Mouse (Mus musculus): ENCODE data around the gene Duxbl1. TPM values are rescaled to one million over a fixed set of nuclear protein-coding genes. Genes with fewer than 3 reads are reported as not detected.
"Not testable (repeated sequence)": the region's sequence is repeated elsewhere in the genome, so short reads cannot be mapped to it uniquely, and the experiment has no call there.

The Duxbl1 gene
- polyA plus RNA-seq, 2 experiments, result 0.05 to 0.11 TPM

- not testable (repeated sequence) for H3K36me3 ChIP-seq (replicated peaks; ENCODE audit: control insufficient read depth, insufficient read depth, low read depth); H3K4me3 ChIP-seq (ENCODE audit: insufficient read depth in 1 of 2, low read depth in 2 of 2, low read length in 2 of 2); H3K4me2 ChIP-seq (ENCODE audit: low read depth); H3K9ac ChIP-seq (replicated peaks); H3K27ac ChIP-seq; H3K4me1 ChIP-seq (replicated peaks; ENCODE audit: control insufficient read depth in 2 of 2, insufficient read depth in 2 of 2, low read length in 1 of 2); H3K9me3 ChIP-seq (ENCODE audit: control insufficient read depth, low read length); DNase-seq (ENCODE audit: low read depth in 3 of 3, low spot score in 3 of 3); H3K27me3 ChIP-seq (ENCODE audit: control insufficient read depth, insufficient read depth, low read length); ATAC-seq (ENCODE audit: insufficient read depth)
- WGBS (ENCODE audit: insufficient replicate concordance), result no CpG with 5 or more reads among the region's 7 CpGs
Observed at GRCm38 (mm10) chr14:26016414-26016813, 38.0 kb downstream of the Duxbl1 start.

- DNase-seq (ENCODE audit: low read depth in 3 of 3, low spot score in 3 of 3); H3K9ac ChIP-seq (replicated peaks); H3K4me3 ChIP-seq (ENCODE audit: insufficient read depth in 1 of 2, low read depth in 2 of 2, low read length in 2 of 2); H3K27me3 ChIP-seq (ENCODE audit: control insufficient read depth, insufficient read depth, low read length); H3K4me1 ChIP-seq (replicated peaks; ENCODE audit: control insufficient read depth in 2 of 2, insufficient read depth in 2 of 2, low read length in 1 of 2); H3K27ac ChIP-seq; H3K9me3 ChIP-seq (ENCODE audit: control insufficient read depth, low read length); H3K4me2 ChIP-seq (ENCODE audit: low read depth); H3K36me3 ChIP-seq (replicated peaks; ENCODE audit: control insufficient read depth, insufficient read depth, low read depth); ATAC-seq (ENCODE audit: insufficient read depth): not testable (repeated sequence)
- no CpG with 5 or more reads among the region's 9 CpGs for WGBS (ENCODE audit: insufficient replicate concordance)
Observed at GRCm38 (mm10) chr14:26021555-26021954, 43.2 kb downstream of the Duxbl1 start.

- H3K9ac ChIP-seq (replicated peaks); ATAC-seq (ENCODE audit: insufficient read depth); H3K9me3 ChIP-seq (ENCODE audit: control insufficient read depth, low read length); H3K4me3 ChIP-seq (ENCODE audit: insufficient read depth in 1 of 2, low read depth in 2 of 2, low read length in 2 of 2); H3K4me2 ChIP-seq (ENCODE audit: low read depth); H3K27ac ChIP-seq; H3K4me1 ChIP-seq (replicated peaks; ENCODE audit: control insufficient read depth in 2 of 2, insufficient read depth in 2 of 2, low read length in 1 of 2); DNase-seq (ENCODE audit: low read depth in 3 of 3, low spot score in 3 of 3); H3K27me3 ChIP-seq (ENCODE audit: control insufficient read depth, insufficient read depth, low read length); H3K36me3 ChIP-seq (replicated peaks; ENCODE audit: control insufficient read depth, insufficient read depth, low read depth): not testable (repeated sequence)
- WGBS (ENCODE audit: insufficient replicate concordance), result no CpG with 5 or more reads among the region's 6 CpGs
Observed at GRCm38 (mm10) chr14:26022831-26023230, 44.5 kb downstream of the Duxbl1 start.

- H3K27me3 ChIP-seq (ENCODE audit: control insufficient read depth, insufficient read depth, low read length); H3K4me3 ChIP-seq (ENCODE audit: insufficient read depth in 1 of 2, low read depth in 2 of 2, low read length in 2 of 2); H3K36me3 ChIP-seq (replicated peaks; ENCODE audit: control insufficient read depth, insufficient read depth, low read depth); H3K4me1 ChIP-seq (replicated peaks; ENCODE audit: control insufficient read depth in 2 of 2, insufficient read depth in 2 of 2, low read length in 1 of 2); DNase-seq (ENCODE audit: low read depth in 3 of 3, low spot score in 3 of 3); H3K4me2 ChIP-seq (ENCODE audit: low read depth); H3K27ac ChIP-seq; H3K9me3 ChIP-seq (ENCODE audit: control insufficient read depth, low read length); ATAC-seq (ENCODE audit: insufficient read depth); H3K9ac ChIP-seq (replicated peaks): not testable (repeated sequence)
- no CpG with 5 or more reads among the region's 12 CpGs for WGBS (ENCODE audit: insufficient replicate concordance)
Observed at GRCm38 (mm10) chr14:26025653-26026052, 47.3 kb downstream of the Duxbl1 start.

GRCm38 (mm10) chr14:26034364-26034763 is 56.0 kb downstream of the Duxbl1 start:
- H3K4me3 ChIP-seq (ENCODE audit: insufficient read depth in 1 of 2, low read depth in 2 of 2, low read length in 2 of 2); H3K9me3 ChIP-seq (ENCODE audit: control insufficient read depth, low read length); H3K27me3 ChIP-seq (ENCODE audit: control insufficient read depth, insufficient read depth, low read length); H3K4me2 ChIP-seq (ENCODE audit: low read depth); H3K4me1 ChIP-seq (replicated peaks; ENCODE audit: control insufficient read depth in 2 of 2, insufficient read depth in 2 of 2, low read length in 1 of 2); H3K27ac ChIP-seq; H3K36me3 ChIP-seq (replicated peaks; ENCODE audit: control insufficient read depth, insufficient read depth, low read depth); ATAC-seq (ENCODE audit: insufficient read depth); H3K9ac ChIP-seq (replicated peaks); DNase-seq (ENCODE audit: low read depth in 3 of 3, low spot score in 3 of 3): not testable (repeated sequence)
- no CpG with 5 or more reads among the region's 3 CpGs for WGBS (ENCODE audit: insufficient replicate concordance)

- H3K4me1 ChIP-seq (replicated peaks; ENCODE audit: control insufficient read depth in 2 of 2, insufficient read depth in 2 of 2, low read length in 1 of 2); H3K4me3 ChIP-seq (ENCODE audit: insufficient read depth in 1 of 2, low read depth in 2 of 2, low read length in 2 of 2); H3K36me3 ChIP-seq (replicated peaks; ENCODE audit: control insufficient read depth, insufficient read depth, low read depth); H3K9ac ChIP-seq (replicated peaks); H3K27ac ChIP-seq; ATAC-seq (ENCODE audit: insufficient read depth); H3K4me2 ChIP-seq (ENCODE audit: low read depth); DNase-seq (ENCODE audit: low read depth in 3 of 3, low spot score in 3 of 3); H3K9me3 ChIP-seq (ENCODE audit: control insufficient read depth, low read length); H3K27me3 ChIP-seq (ENCODE audit: control insufficient read depth, insufficient read depth, low read length): not testable (repeated sequence)
- whole genome bisulfite sequencing (ENCODE audit: insufficient replicate concordance), result no CpG with 5 or more reads among the region's 6 CpGs
Observed at GRCm38 (mm10) chr14:26035439-26035838, 57.1 kb downstream of the Duxbl1 start.

Other genes with a start within 250 kb of the Duxbl1 start
- gene Zcchc24, start 209.5 kb upstream of the Duxbl1 start, polyA plus RNA-seq (2012; rRNA removed), result 5.1 and 5.7 TPM in 2 replicates
- 5.7 and 6.6 TPM in 2 replicates for gene Zcchc24, start 209.5 kb upstream of the Duxbl1 start, polyA plus RNA-seq (2014; fragmentation: Nextera tagmentation; extraction: Ambion mirVana)
- gene Anxa11, start 136.4 kb upstream of the Duxbl1 start, polyA plus RNA-seq (2012; rRNA removed), result 4.4 and 4.9 TPM in 2 replicates
- gene Anxa11, start 136.4 kb upstream of the Duxbl1 start, polyA plus RNA-seq (2014; fragmentation: Nextera tagmentation; extraction: Ambion mirVana), result 7.2 and 8.7 TPM in 2 replicates
- 0.21 TPM in 1 of 2 replicates, not detected in the other for gene Plac9a, start 75.5 kb upstream of the Duxbl1 start, polyA plus RNA-seq (2012; rRNA removed)
- gene Plac9a, start 75.5 kb upstream of the Duxbl1 start, polyA plus RNA-seq (2014; fragmentation: Nextera tagmentation; extraction: Ambion mirVana), result 1.2 TPM in 1 of 2 replicates, not detected in the other
- gene Tmem254a, start 50.9 kb upstream of the Duxbl1 start, polyA plus RNA-seq (2012; rRNA removed), result 1.5 and 1.6 TPM in 2 replicates
- gene Tmem254a, start 50.9 kb upstream of the Duxbl1 start, polyA plus RNA-seq (2014; fragmentation: Nextera tagmentation; extraction: Ambion mirVana), result 0.80 and 1.8 TPM in 2 replicates
- gene Cphx1, start 40.3 kb upstream of the Duxbl1 start, polyA plus RNA-seq (2012; rRNA removed), result 0.18 and 0.26 TPM in 2 replicates
- gene Cphx1, start 40.3 kb upstream of the Duxbl1 start, polyA plus RNA-seq (2014; fragmentation: Nextera tagmentation; extraction: Ambion mirVana), result not detected in 2 replicates
- gene Gm9780, start 64.1 kb downstream of the Duxbl1 start, polyA plus RNA-seq (2012; rRNA removed), result 2.6 and 3.3 TPM in 2 replicates
- 1.2 and 1.9 TPM in 2 replicates for gene Gm9780, start 64.1 kb downstream of the Duxbl1 start, polyA plus RNA-seq (2014; fragmentation: Nextera tagmentation; extraction: Ambion mirVana)
- gene Tmem254c, start 88.8 kb downstream of the Duxbl1 start, polyA plus RNA-seq (2012; rRNA removed), result 5.0 and 6.0 TPM in 2 replicates
- 12.3 and 13.8 TPM in 2 replicates for gene Tmem254c, start 88.8 kb downstream of the Duxbl1 start, polyA plus RNA-seq (2014; fragmentation: Nextera tagmentation; extraction: Ambion mirVana)
- not detected in 2 replicates for gene Cphx2, start 102.9 kb downstream of the Duxbl1 start, polyA plus RNA-seq (2012; rRNA removed)
- not detected in 2 replicates for gene Cphx2, start 102.9 kb downstream of the Duxbl1 start, polyA plus RNA-seq (2014; fragmentation: Nextera tagmentation; extraction: Ambion mirVana)
- not detected in 2 replicates for gene Cphx3, start 103.7 kb downstream of the Duxbl1 start, polyA plus RNA-seq (2012; rRNA removed)
- not detected in 2 replicates for gene Cphx3, start 103.7 kb downstream of the Duxbl1 start, polyA plus RNA-seq (2014; fragmentation: Nextera tagmentation; extraction: Ambion mirVana)
- gene Duxbl2, start 139.8 kb downstream of the Duxbl1 start, polyA plus RNA-seq (2012; rRNA removed), result 0.06 TPM in 1 of 2 replicates, not detected in the other
- not detected in 2 replicates for gene Duxbl2, start 139.8 kb downstream of the Duxbl1 start, polyA plus RNA-seq (2014; fragmentation: Nextera tagmentation; extraction: Ambion mirVana)
- 0.41 and 0.49 TPM in 2 replicates for gene Plac9b, start 203.9 kb downstream of the Duxbl1 start, polyA plus RNA-seq (2012; rRNA removed)
- gene Plac9b, start 203.9 kb downstream of the Duxbl1 start, polyA plus RNA-seq (2014; fragmentation: Nextera tagmentation; extraction: Ambion mirVana), result 1.9 and 3.2 TPM in 2 replicates
- gene Tmem254b, start 228.5 kb downstream of the Duxbl1 start, polyA plus RNA-seq (2012; rRNA removed), result 5.9 and 6.7 TPM in 2 replicates
- gene Tmem254b, start 228.5 kb downstream of the Duxbl1 start, polyA plus RNA-seq (2014; fragmentation: Nextera tagmentation; extraction: Ambion mirVana), result 17.3 and 17.5 TPM in 2 replicates

All from liver, embryonic 14.5 days (tissue).